Mouse (Mus musculus) thymus, postnatal 14 days (tissue): ENCODE results near the gene Ccdc13.

Experiments
- DNase-seq: peaks from one replicate; pipeline ENCODE4 v3.0.0; 2021

The Ccdc13 gene

DNA sequence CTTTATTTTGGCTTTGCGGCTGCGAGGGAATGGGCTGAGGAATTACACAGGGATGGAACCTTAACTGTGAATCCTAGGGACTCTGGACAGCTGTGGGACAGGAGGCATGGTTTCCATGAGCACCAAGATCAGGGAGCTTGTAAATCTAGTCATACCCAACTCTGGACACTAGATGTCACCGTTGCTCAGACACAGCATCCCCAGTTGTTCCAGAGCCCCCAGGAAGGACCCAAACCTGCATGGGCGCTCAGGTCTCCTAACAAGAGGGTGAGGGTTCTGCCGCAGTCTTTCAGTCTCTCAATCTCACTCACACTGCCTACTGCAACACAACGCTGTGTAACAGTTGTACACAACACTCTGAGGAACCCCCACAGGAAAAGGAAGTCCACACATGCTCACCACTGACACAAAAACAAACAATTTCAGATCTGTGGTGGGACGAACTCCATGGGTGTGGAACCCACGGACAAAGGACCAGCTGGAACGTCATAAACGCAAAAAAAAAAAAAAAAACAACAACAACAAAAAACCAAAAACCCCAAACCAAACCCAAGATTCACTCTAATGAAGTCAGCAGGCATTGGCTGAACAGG lies 7.4 kb upstream of the Ccdc13 start:
- DNase-seq, result peak; percentile 59

DNA sequence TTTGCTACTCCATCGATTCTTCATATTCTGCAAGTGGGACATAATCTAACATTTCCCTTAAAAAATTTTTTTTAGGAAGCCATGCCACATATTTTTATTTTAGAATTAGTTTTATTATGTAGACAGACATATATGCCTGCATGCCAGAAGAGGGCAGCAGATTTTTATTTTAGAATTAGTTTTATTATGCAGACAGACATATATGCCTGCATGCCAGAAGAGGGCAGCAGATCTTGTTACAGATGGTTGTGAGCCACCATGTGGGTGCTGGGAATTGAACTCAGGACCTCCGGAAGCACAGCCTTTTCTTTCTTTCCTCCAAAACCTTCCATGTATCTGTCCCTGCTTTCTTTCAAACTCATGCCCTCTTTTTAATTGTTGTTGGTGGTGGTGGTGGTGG lies 3.7 kb upstream of the Ccdc13 start:
- no peak for DNase-seq

DNA sequence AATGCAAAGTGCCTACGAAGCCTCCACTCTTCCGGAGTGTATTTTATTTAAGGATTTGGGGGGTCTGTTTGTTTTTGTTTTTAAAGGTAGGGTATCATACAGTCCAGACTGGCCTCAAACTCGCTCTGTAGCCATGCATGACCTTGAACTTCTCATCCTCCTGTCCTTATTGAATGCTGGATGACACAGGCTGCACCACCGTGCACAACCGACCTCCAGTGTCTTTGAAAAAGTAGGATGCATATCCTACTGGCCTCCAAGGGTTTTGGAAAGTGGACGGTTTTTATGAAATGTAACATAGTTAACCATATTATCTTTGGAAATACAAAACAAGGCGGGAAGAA lies 333 bp upstream of the Ccdc13 start:
- no peak for DNase-seq

DNA sequence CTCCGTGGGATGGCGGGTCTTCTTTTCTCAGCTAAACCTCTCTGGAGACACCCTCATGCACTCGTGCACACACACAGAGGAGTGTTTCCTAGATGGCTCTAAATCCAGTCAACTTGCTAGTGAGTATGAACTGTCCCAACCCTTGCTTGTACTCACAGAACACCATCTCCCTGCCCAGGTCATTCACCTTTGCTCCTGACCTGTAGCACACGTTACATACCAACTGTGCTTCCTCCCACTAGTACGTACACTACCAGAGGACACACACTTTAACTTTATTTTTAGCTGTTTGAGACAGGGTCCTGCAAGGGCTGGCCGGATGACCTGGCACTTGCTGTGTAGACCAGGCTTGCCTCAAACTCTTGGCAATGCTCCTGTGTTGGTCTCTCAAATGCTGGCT lies 1.3 kb downstream of the Ccdc13 start:
- DNase-seq, result no peak

DNA sequence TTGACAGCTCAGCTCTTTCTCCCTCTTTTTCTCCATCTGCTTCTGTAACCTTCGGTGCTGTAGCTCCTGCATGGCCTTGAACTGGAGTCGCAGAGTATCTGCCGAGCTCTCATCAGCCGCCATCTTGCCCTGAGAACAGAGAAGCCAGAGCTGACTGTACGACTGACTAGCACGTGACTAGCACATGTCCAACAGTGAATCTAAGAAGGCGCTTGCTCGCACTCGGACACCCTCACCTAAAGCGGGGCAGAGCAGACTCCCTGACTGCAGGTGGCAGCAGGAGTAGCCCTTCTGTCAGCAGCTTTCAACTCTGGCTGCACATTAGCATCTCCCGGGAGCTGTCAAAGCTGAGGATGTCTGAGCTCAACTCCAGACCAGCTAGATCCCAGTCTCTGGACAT lies 5.4 kb downstream of the Ccdc13 start:
- DNase-seq, result no peak

DNA sequence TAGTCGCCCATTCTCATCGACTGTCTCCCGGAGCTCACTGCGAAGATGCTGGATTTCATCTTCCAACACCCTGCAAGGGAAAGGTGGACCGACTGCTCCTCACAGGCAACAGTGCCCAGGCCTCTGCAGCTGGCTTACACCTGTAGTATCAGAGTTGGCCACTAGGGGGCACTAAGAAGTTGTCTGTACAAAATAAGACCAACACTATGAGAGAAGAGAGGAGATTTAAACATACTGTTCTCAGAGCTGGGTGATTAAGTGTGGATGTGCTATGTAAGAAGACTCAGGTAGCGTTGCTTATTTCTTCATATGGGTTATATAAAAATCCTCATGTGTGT lies 8.3 kb downstream of the Ccdc13 start:
- peak; percentile 80 for DNase-seq

DNA sequence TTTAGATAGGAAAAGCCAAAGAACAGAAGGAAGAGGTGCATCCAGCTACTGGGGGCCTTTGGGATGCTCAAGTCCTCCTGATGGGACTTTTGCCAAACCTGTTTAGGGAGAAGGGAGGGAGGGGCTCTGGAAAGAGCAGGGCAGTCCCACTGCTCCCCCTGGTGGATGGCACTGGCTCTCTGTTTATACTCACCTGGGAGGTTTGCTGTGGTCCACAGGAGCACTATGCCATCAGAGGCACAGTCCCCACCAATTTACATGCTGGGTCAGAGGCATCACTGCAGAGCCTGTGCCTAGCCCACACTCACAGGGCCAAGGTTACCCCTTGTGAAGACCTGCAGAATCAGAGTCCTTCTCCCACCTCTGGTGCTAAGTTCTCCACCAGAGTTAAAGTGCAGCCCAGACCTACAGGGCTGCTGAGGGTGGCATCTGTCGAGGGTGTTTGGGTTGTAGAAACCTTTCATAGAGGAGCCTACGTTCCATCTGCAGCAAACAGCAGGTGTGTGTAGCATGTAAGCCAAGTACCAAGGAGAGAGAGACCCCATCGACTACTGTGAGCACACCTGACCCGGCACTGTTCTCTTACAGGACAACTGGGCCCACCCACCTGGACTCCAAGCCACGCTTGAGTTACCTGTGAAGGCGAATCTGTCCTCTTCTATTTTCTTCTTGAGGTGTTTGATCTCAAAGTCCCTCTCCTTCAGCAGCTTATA lies 8.9 kb downstream of the Ccdc13 start:
- peak; percentile 64 for DNase-seq

DNA sequence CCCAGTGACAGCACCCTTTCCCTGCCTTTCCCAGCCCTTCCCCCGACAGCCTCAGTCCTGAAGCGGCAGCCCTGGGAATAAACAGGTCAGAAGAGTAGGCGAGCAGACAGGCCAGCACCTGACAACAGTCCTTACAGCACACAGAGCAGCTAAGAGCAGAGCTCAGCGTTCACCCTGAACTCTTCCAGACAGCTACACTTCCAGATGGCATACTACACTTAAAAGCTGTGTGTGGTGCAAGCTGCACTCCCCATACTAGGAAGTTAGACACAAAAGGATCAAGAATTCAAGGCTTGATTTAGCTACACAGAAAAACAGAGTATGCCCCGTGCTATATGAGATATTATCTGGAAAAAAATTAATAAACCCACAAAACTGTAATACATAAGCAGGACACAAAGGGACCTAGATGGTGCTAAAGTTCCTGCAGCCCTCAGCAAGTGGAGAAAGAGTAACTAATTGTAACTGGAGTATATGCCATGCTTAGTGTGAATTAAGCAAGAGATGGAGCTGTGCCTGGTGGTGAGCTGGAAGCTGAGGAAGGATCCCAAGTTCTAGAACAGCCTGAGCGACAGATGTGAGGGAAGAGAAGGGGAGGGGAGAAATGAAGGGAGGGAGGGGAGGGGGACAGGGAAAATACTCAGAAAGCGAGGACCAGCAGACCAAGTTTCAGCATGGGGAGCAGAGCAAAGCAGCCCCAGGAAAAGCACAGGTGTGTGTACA lies 9.8 kb downstream of the Ccdc13 start:
- no peak for DNase-seq

DNA sequence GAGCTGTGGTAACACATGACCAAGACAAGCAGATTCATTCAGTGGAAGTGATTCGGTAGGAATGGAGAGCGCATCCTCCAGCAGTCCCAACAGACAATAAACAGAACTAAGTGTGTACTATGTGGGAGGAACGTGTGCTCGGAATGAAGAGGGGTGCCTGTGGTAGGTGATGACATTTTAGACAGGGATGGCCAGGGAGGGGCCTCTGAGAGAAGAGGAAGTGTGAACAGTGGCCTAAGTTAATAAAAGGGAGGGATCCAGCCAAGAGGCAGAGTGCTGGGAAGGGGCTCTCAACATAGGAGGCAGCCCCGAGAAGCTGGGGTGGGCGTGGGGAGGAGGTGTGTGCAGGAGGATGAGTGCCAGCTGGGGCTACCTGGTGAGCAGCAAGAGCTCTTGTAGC lies 10.9 kb downstream of the Ccdc13 start:
- DNase-seq, result no peak

DNA sequence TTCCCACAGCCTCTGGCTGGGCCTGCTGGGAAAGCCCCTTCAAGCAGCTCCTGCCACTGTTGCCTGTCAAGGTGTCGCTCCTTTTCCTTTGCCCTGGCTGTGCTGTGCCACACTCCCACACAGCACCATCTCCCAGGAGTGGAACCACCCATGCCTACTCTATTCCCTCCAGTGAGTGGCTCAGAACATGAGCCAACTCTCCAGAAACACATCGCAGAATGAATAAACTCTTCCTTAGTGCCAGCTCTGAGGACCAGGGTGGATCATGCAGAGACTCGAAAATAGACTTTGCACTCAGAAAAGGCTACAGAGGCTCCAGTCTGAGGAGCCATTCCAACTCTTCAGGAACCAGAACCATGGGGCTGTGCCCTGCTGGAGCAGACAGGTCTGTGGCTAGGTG lies 12.9 kb downstream of the Ccdc13 start:
- DNase-seq, result no peak

DNA sequence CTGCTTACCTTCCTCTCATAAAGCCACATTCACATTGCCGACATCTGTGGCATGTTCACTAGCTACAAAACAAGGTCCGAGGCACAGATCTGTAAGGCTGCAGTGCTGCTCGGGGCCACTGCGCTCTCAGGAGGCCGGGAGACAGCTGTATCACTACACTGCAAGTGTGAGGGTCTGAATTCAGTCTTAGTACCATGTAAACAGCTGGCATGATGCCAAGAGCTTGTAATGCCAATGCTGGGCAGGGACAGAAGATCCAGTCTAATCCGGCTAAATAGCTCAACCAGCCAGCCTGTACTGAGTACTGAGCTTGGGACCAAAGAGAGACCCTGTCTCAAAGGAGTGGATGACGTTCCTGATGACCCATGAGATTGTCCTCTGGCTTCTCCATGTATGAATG lies 15.3 kb downstream of the Ccdc13 start:
- DNase-seq, result no peak

DNA sequence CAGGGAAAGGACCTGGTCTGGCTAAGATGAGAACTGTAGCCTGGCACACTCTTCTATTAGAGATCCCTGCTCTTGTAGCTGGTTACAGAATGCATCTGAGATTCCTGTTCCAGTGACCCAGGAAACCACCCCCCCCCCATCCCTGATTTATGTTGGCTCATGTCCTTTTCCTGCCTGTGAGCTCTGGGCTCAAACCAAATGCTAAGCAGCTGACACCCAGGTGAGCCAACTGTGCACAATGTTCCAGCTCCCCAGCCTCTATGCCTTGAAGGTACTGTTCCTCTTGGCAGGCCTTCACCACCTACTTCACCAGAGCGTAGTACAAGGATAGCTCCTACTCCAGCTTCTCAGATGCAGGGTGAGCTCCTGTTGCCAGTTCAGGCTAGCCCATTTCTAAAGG lies 16.2 kb downstream of the Ccdc13 start:
- no peak for DNase-seq

DNA sequence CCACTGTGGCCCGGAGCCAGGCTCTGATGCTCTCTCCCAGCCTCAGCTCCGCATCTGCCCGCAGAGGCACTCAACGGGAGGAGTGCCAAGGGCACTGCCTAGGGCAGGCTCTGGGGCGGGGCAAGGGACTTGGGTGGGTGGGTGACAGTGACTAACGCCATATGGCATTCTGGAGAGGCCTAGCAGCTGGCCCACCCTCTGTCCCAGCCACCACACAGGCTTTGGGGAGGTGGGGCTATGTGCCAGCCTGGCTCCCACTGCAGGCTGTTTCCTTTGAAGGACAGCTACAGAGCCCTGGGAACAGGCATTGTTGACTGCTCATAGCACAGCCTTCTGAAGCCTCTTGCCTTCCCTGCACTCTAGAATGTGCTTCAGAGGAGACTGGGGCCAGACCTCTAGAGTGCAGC lies 16.7 kb downstream of the Ccdc13 start:
- DNase-seq, result no peak

DNA sequence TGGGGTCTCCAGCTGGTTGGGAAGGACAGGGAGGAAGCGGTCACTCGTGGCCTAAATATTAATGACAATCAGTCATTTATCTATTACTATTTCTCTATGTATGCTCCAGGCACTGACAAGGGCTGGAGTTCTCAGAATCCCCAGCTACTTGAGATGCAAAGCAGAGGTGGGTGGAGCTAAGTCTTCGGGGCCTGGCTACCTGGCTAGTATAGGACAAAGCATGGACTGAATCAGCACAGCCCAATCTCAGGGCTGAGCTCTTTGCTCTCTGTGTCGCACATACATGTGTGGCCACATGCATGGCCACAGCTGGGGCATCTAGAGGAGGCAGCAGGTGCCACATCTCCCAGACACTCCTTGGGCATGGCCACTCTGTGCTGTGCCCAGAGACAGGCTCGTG lies 18.5 kb downstream of the Ccdc13 start:
- DNase-seq, result no peak

DNA sequence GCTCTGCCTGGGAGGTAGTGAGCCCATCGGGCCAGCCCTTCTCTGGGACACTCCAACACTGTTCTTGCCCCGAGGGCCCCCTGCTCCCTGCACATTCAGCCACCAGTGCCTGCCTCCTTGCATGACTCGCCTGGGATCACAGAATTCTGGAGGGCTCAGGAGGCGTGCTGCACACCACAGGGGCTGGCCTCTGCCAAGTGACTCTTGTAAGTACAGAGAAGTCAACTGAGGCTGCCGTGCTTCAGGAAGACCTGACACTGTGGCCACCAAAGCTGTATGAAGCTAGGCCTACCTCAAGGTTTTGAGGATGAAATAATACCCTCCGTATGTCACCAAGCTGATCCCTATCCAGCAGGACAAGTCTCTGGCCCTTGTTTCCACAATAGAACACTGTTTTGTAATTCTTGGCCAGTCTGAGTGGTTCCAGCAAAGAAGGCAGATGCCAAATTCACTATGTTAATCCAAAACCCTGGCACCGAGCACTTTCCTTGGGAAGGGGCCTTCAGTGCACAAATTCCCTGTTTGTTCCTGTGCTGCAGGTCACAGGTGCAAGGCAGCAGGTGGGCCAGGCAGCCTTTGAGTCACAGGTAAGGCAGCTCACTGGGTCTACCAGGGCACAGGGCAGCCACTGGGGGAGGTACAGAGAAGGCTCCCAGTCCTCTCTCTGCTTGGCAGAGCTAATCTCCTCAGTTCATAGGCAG lies 19.3 kb downstream of the Ccdc13 start:
- no peak for DNase-seq

DNA sequence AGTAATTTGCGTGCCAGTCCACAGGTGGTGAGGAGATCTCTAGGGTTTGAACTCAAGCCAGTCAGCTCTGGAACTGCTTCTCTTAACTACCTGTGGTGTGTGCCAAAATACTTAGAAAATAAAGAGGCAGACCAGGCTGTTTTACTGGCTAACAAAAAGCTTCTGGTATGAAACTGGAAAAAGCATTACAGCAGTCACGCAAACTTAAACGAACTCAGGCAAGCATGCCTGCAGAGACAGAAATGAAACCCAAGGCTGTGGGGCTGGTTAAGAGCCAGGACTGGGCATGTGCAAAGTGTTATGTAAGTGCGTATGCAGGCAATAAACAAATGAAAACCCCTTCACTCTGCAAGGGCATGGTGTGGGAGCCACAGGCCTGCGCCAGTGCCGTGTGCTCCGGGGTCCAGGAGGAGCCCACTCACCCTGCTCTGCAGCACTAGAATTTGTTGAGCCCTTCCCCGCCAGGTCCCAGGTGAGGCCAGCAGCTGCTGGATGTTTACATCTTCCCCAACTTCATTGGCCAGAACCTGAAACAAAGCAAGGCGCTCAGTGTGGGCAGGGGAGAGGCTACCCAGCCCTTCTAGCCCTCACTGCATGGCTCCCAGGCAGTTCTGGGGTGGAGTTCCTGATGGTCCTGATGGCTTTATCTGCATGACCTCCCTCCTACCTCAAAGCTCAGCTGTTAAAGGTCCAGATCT lies 20.0 kb downstream of the Ccdc13 start:
- DNase-seq, result no peak

DNA sequence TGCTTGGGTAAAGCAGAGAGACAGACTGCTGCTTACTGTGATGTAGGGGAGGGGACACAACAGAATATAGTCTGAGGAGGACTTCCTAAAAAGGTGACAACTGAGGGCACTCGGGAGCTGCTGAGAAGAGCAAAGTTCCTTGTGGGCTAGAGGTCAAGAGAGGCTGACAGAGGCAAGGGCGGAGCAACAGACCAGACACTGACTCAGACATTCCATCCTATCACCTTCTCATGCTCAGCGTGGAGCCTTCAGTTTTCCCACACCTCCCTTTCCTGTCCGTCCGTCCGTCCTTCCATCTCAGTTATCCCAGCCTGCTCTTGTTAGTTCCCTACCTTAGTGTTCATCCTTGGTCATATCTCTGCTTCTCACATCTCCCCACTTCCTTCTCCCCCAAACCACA lies 24.1 kb downstream of the Ccdc13 start:
- no peak for DNase-seq

DNA sequence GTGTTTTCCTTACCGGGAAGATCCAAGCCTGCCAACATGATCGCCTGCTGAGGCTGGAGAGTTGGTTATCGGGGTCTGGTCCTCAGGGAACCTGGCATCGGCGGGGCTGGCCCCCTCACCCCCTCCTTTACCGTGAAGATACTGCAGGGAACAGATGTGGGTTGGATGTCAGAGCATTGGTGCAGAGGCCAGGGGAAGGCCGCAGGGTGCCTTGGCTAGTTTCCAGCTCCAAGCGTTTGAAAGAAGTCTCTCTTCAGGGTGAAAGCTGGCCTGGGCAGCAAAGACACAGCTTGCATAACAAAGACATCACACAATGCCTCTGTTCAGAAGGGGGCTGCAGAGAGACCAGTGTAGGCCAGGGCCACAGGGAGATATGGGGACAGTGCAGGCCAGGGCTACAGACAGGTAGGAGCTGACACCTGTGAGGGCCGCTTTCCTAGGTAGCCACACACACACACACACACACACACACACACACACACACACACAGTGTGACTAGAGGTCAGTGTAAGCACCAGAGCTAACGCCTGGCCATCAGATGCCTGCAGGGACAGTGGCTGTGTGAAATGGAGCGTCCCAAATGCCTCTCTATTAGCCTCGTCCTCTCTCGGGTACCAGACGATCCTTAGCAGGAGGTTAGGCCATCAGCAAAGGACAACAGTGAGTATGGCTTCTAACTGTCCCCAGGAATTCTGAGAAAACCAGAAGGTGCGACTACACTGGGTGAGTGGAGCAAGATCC lies 29.0 kb downstream of the Ccdc13 start:
- DNase-seq, result no peak

DNA sequence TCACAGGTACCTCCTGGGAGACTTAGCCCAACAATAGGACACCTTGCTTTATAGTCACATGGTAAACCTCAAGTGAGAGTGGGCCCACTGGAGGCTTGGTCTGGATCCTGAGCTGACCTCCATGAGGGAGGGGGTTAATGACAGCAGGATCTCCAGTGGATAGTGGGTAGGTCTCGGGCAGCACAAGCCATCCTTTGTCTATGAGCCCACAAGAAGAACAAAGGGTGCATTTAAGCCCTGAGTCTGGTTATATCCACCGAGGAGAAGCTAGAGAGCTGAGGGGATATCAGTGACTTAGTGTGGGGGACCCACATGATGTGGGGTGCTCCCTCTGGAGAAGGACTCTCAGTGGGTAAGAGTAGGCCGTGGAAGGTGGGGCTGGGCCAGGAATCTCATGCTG lies 30.8 kb downstream of the Ccdc13 start:
- DNase-seq, result no peak

DNA sequence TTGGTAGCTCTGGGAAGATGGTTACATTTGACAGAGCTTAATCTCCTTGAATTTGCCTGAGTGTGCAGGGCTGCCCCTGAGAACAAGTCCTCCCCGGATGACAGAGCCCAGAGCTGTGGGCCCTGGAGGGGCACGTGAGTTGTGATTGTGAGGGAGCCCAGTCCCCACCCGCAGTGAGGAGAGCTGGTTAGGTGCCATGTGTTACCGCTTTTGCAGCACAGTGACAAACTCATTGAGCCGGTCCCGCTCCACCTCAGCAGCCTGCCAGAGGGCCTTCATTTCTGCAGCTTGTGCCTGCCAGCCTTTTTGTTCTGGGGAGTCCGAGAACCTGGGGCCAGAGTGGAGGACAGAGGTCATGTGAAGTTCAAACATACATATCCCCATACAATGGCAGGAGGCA lies 31.3 kb downstream of the Ccdc13 start:
- DNase-seq, result no peak

DNA sequence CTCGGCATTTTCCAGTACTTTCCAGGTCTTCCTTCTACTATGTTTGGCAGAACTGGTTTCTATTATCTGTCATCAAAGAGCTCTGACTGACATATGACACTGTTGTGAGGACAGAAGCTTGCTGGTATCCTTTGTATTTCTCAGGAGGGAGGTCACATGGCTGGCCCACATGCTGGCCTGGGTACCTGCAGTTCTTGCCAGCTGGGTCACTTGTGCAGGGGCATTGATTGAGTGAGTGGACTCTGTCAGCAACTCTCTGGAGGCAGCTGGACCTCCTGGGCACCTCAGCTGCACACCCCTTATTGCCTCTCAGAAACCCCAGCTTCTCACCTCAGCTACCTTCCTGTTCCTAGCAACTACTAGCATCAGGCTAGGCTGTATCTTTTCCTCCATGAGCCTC lies 31.7 kb downstream of the Ccdc13 start:
- no peak for DNase-seq

DNA sequence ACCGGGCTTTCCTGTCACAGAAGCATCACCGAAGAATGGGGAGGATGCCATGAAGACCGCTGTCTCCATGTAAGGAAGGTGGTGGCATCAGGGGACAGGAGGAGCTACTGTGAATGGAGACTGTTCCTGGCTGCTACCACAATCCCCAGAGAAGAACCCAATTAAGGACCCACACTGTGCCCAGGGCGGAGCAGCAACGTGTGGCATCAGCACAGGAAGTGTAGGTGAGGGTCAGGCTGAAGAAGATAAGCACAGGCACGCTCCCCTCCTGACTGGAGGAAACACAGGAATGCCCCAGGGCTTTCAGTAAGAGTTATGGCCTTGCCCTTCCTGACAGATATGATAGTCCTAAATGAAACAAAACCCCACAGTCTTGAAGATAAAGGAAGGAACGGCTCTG lies 36.5 kb downstream of the Ccdc13 start:
- DNase-seq, result no peak
